Mouse (Mus musculus) CH12.LX (cell line): ENCODE measurements around the gene Catsperz. TPM values are rescaled to one million over a fixed set of nuclear protein-coding genes. Genes with fewer than 3 reads are reported as not detected.

Experiments used
- DNase-seq: peaks from one replicate; pipeline ENCODE4 v3.0.0-alpha.2; 2013; ENCODE audit errors: extremely low read depth
- H3K27ac ChIP-seq: 2 replicates; pipeline ENCODE4 v1.5.1; 2012; ENCODE audit warnings: low read depth, mild to moderate bottlenecking, control low read depth, moderate library complexity; ENCODE audit not compliant: insufficient read depth
- H3K27me3 ChIP-seq: replicated peaks from 2 replicates; pipeline ENCODE3; 2012; ENCODE audit warnings: inconsistent platforms
- H3K36me3 ChIP-seq, 2 experiments: replicated peaks in 1 of 2; 2 replicates each; pipeline versions ENCODE3 to v1.6.1; 2012; ENCODE audit warnings: inconsistent platforms in 1 of 2, low read length in 1 of 2, mild to moderate bottlenecking in 1 of 2, mixed read lengths in 1 of 2, moderate library complexity in 1 of 2; ENCODE audit not compliant: control insufficient read depth in 1 of 2, insufficient read depth in 1 of 2
- H3K4me1 ChIP-seq, 2 experiments: 2 replicates each; pipeline ENCODE4 v1.6.1; 2012; ENCODE audit warnings: inconsistent platforms in 1 of 2, moderate library complexity in 1 of 2; ENCODE audit not compliant: insufficient read depth in 2 of 2, control insufficient read depth in 1 of 2
- H3K4me2 ChIP-seq: 2 replicates; pipeline ENCODE4 v1.6.1; 2012; ENCODE audit warnings: low read depth, mild to moderate bottlenecking, control low read depth; ENCODE audit not compliant: poor library complexity, insufficient read depth, severe bottlenecking
- H3K4me3 ChIP-seq, 3 experiments: fragments of 150-350 bp in 1 of 3; sonication (generic) in 1 of 3; replicated peaks in 1 of 3; 2 replicates each; pipeline versions ENCODE3 to v1.5.1; 2011 to 2012; ENCODE audit warnings: low read depth in 2 of 3, low read length in 2 of 3, mild to moderate bottlenecking in 2 of 3, moderate library complexity in 2 of 3, control low read depth in 1 of 3, improper control_type of control experiment in 1 of 3, inconsistent platforms in 1 of 3, mixed read lengths in 1 of 3; ENCODE audit not compliant: poor library complexity in 1 of 3
- H3K79me2 ChIP-seq: replicated peaks from 2 replicates; pipeline ENCODE4 v1.6.1; 2012; ENCODE audit warnings: mild to moderate bottlenecking, moderate library complexity; ENCODE audit not compliant: control insufficient read depth, poor library complexity, insufficient read depth, severe bottlenecking; ENCODE audit errors: extremely low read depth
- H3K9ac ChIP-seq: 2 replicates; pipeline ENCODE4 v1.6.1; 2012; ENCODE audit warnings: low read depth, mild to moderate bottlenecking, control low read depth, moderate library complexity; ENCODE audit not compliant: insufficient read depth
- H3K9me3 ChIP-seq: replicated peaks from 2 replicates; pipeline ENCODE3; 2012; ENCODE audit warnings: low read length, inconsistent platforms, mixed read lengths
- CHD1 ChIP-seq: IDR thresholded peaks from 2 replicates; pipeline ENCODE4 v1.6.1; 2012; ENCODE audit warnings: low read depth, low read length, improper control_type of control experiment, inconsistent platforms
- CTCF ChIP-seq, 2 experiments: IDR thresholded peaks in 1 of 2; conservative IDR thresholded peaks in 1 of 2; 2 replicates each; pipeline ENCODE4 v1.5.1; 2011 to 2012; ENCODE audit warnings: low read depth in 2 of 2, low read length in 2 of 2, improper control_type of control experiment in 1 of 2, inconsistent platforms in 1 of 2, mild to moderate bottlenecking in 1 of 2, moderate library complexity in 1 of 2
- E2F4 ChIP-seq: IDR thresholded peaks from 2 replicates; pipeline ENCODE4 v1.6.1; 2011; ENCODE audit warnings: low read depth, low read length, improper control_type of control experiment; ENCODE audit not compliant: insufficient replicate concordance
- ETS1 ChIP-seq: conservative IDR thresholded peaks from 2 replicates; pipeline ENCODE4 v1.6.1; 2012; ENCODE audit warnings: low read depth, mild to moderate bottlenecking, inconsistent platforms, low read length, improper control_type of control experiment, moderate library complexity
- GABPA ChIP-seq: IDR thresholded peaks from 2 replicates; pipeline ENCODE4 v1.6.1; 2012; ENCODE audit warnings: low read depth, low read length, improper control_type of control experiment, inconsistent platforms; ENCODE audit not compliant: insufficient replicate concordance
- HCFC1 ChIP-seq: IDR thresholded peaks from 2 replicates; pipeline ENCODE4 v1.6.1; 2012; ENCODE audit warnings: low read depth, mild to moderate bottlenecking, inconsistent platforms, low read length, improper control_type of control experiment
- JUN ChIP-seq: IDR thresholded peaks from 2 replicates; pipeline ENCODE4 v1.6.1; 2011; ENCODE audit warnings: low read depth, mild to moderate bottlenecking, low read length, improper control_type of control experiment, moderate library complexity; ENCODE audit not compliant: insufficient read depth
- JUND ChIP-seq: conservative IDR thresholded peaks from 2 replicates; pipeline ENCODE4 v1.6.1; 2011; ENCODE audit warnings: low read depth, low read length, improper control_type of control experiment
- MAFK ChIP-seq: IDR thresholded peaks from 2 replicates; pipeline ENCODE4 v1.6.1; 2011; ENCODE audit warnings: low read length, improper control_type of control experiment; ENCODE audit not compliant: insufficient replicate concordance
- MAX ChIP-seq: IDR thresholded peaks from 2 replicates; pipeline ENCODE4 v1.6.1; 2011; ENCODE audit warnings: low read length, improper control_type of control experiment
- MAZ ChIP-seq: IDR thresholded peaks from 2 replicates; pipeline ENCODE4 v1.6.1; 2012; ENCODE audit warnings: low read depth, mild to moderate bottlenecking, inconsistent platforms, low read length, improper control_type of control experiment, moderate library complexity
- MEF2A ChIP-seq: IDR thresholded peaks from 2 replicates; pipeline ENCODE4 v1.6.1; 2014; ENCODE audit warnings: low read depth, mild to moderate bottlenecking, inconsistent platforms, low read length, improper control_type of control experiment, borderline replicate concordance
- MXI1 ChIP-seq: IDR thresholded peaks from 2 replicates; pipeline ENCODE4 v1.6.1; 2011; ENCODE audit warnings: mild to moderate bottlenecking, low read depth, low read length, improper control_type of control experiment
- MYC ChIP-seq: IDR thresholded peaks from 2 replicates; pipeline ENCODE4 v1.6.1; 2011; ENCODE audit warnings: low read depth, mild to moderate bottlenecking, improper control_type of control experiment, low read length
- NELFE ChIP-seq: IDR thresholded peaks from 2 replicates; pipeline ENCODE4 v1.6.1; 2011; ENCODE audit warnings: low read depth, low read length, improper control_type of control experiment
- NRF1 ChIP-seq: IDR thresholded peaks from 2 replicates; pipeline ENCODE4 v1.6.1; 2014; ENCODE audit warnings: low read depth, mild to moderate bottlenecking, inconsistent platforms, low read length, improper control_type of control experiment, moderate library complexity
- POLR2A ChIP-seq: IDR thresholded peaks from 2 replicates; pipeline ENCODE4 v1.6.1; 2011; ENCODE audit warnings: low read depth, mild to moderate bottlenecking, improper control_type of control experiment, low read length
- POLR2AphosphoS2 ChIP-seq: IDR thresholded peaks from 2 replicates; pipeline ENCODE4 v1.6.1; 2011; ENCODE audit warnings: low read depth, low read length, improper control_type of control experiment
- RAD21 ChIP-seq: IDR thresholded peaks from 2 replicates; pipeline ENCODE4 v1.6.1; 2011; ENCODE audit warnings: low read depth, mild to moderate bottlenecking, low read length, improper control_type of control experiment, moderate library complexity
- SIN3A ChIP-seq: IDR thresholded peaks from 2 replicates; pipeline ENCODE4 v1.6.1; 2012; ENCODE audit warnings: low read length, improper control_type of control experiment, inconsistent platforms
- SMC3 ChIP-seq: IDR thresholded peaks from 2 replicates; pipeline ENCODE4 v1.6.1; 2011; ENCODE audit warnings: low read depth, low read length, improper control_type of control experiment
- TBP ChIP-seq: conservative IDR thresholded peaks from 2 replicates; pipeline ENCODE4 v1.6.1; 2011; ENCODE audit warnings: low read depth, low read length, improper control_type of control experiment
- TCF12 ChIP-seq: IDR thresholded peaks from 2 replicates; pipeline ENCODE4 v1.6.1; 2014; ENCODE audit warnings: low read depth, mild to moderate bottlenecking, inconsistent platforms, low read length, improper control_type of control experiment
- UBTF ChIP-seq: IDR thresholded peaks from 2 replicates; pipeline ENCODE4 v1.6.1; 2012; ENCODE audit warnings: low read depth, mild to moderate bottlenecking, inconsistent platforms, low read length, improper control_type of control experiment, moderate library complexity
- ZKSCAN1 ChIP-seq: IDR thresholded peaks from 2 replicates; pipeline ENCODE4 v1.6.1; 2012; ENCODE audit warnings: low read depth, inconsistent platforms, low read length, improper control_type of control experiment, borderline replicate concordance
- ZMIZ1 ChIP-seq: IDR thresholded peaks from 2 replicates; pipeline ENCODE4 v1.6.1; 2012; ENCODE audit warnings: low read depth, mild to moderate bottlenecking, inconsistent platforms, low read length, improper control_type of control experiment
- ZNF384 ChIP-seq: IDR thresholded peaks from 2 replicates; pipeline ENCODE4 v1.6.1; 2012; ENCODE audit warnings: low read depth, low read length, improper control_type of control experiment, inconsistent platforms
- dilution Hi-C: fragments of 300-500 bp; cut with MboI; formaldehyde crosslinking; loops from 2 replicates; pipeline ENCODE4 v1.14.3; 2020; ENCODE audit warnings: low sequenced_read_pairs; ENCODE audit not compliant: extremely low pct_unique_long_range_greater_than_20kb, extremely low pct_ligation_motif_present
- in situ Hi-C: fragments of 300-500 bp; cut with MboI; formaldehyde crosslinking; loops from 3 replicates; pipeline ENCODE4 v1.14.3; 2019; ENCODE audit warnings: low sequenced_read_pairs, low pct_ligation_motif_present, low pct_unique_long_range_greater_than_20kb, mixed read lengths
- polyA plus RNA-seq: library from polyadenylated mRNA; unstranded; fragments of >175 nt; gene quantifications from 2 replicates; pipeline ENCODE4 v1.2.1, GENCODE M21; 2012; ENCODE audit warnings: low read depth; ENCODE audit not compliant: insufficient read length
- total RNA-seq, 2 experiments: library from RNA; depleted of rRNA; stranded (reverse); fragments of 300-350 nt in 1 of 2; fragments of >200 nt in 1 of 2; gene quantifications; 2 replicates each; pipeline ENCODE4 v1.2.3; 2012 to 2014

Catsperz gene
- total and polyA plus RNA-seq, 3 experiments, result not detected

GRCm38 (mm10) chr19:6909021-6909420, 16.2 kb downstream of the Catsperz start:
- dilution Hi-C loops, result no loop called here
- H3K36me3 ChIP-seq, result peaks cover 42 to 70% of the 10 kb centered on the region in 2 experiments

GRCm38 (mm10) chr19:6907811-6908540, 17.2 kb downstream of the Catsperz start:
- in situ Hi-C loops, result no loop called here

More at GRCm38 (mm10) chr19:6909021-6909420, 16.2 kb downstream of the Catsperz start:
- Histone ChIP-seq H3K9ac (peak overlapping the region; percentile 94), H3K4me2 (peak overlapping the region; percentile 87), H3K27me3 (no peaks in the 10 kb centered on the region), H3K79me2 (peaks cover 21% of the 10 kb centered on the region), H3K4me1 (peaks cover 10 to 29% of the 10 kb centered on the region in 2 experiments; a peak in 3 of 4 replicates), H3K27ac (peak overlapping the region; percentile 97), H3K9me3 (no peaks in the 10 kb centered on the region), H3K4me3 (peak overlapping the region; percentile 85 to 100 (median 92))
- in situ Hi-C loops, result no loop called here
- no peak for DNase-seq
- no peak for TF ChIP-seq NRF1
- no peak for TF ChIP-seq CHD1
- no peak for TF ChIP-seq MAFK
- no peak for TF ChIP-seq MYC
- no peak for TF ChIP-seq SIN3A
- TF ChIP-seq MEF2A, result no peak
- TF ChIP-seq POLR2AphosphoS2, result no peak
- no peak for TF ChIP-seq HCFC1
- TF ChIP-seq SMC3, result no peak
- TF ChIP-seq RAD21, result no peak
- no peak for TF ChIP-seq TCF12
- no peak for TF ChIP-seq MAZ
- no peak for TF ChIP-seq JUN
- TF ChIP-seq TBP, result no peak
- no peak for TF ChIP-seq ETS1
- no peak for TF ChIP-seq GABPA
- TF ChIP-seq UBTF, result no peak
- TF ChIP-seq MXI1, result no peak

More at GRCm38 (mm10) chr19:6907811-6908540, 17.2 kb downstream of the Catsperz start:
- Histone ChIP-seq H3K79me2 (peaks cover 21% of the 10 kb centered on the region), H3K4me1 (peaks cover 10 to 29% of the 10 kb centered on the region in 2 experiments; a peak in 3 of 4 replicates), H3K36me3 (peaks cover 35 to 65% of the 10 kb centered on the region in 2 experiments), H3K9ac (peak overlapping the region; percentile 94; the same call in 1 of the 2 replicates), H3K27ac (no peak overlapping the region), H3K9me3 (no peaks in the 10 kb centered on the region), H3K4me3 (peak overlapping the region; percentile 9 to 92 (median 85)), H3K4me2 (peak overlapping the region; percentile 87), H3K27me3 (no peaks in the 10 kb centered on the region)
- no peak for DNase-seq
- TF ChIP-seq ZNF384 (no peak), ZMIZ1 (no peak), E2F4 (no peak), MYC (no peak), MAZ (no peak), MAX (no peak), CTCF (conservative IDR thresholded peaks at IDR 0.05 in 1 of 2, IDR thresholded peaks at IDR 0.05 in 1 of 2; ENCODE audit: low read depth in 2 of 2, low read length in 2 of 2) (no peak), UBTF (no peak), NELFE (no peak), SMC3 (no peak), ZKSCAN1 (no peak), POLR2A (no peak), MEF2A (no peak), MAFK (no peak), ETS1 (no peak), JUND (no peak), RAD21 (no peak)
- dilution Hi-C loops, result no loop called here
